Mouse (Mus musculus) naive thymus-derived CD4-positive, alpha-beta T cell, adult 2 months (primary cell): Measurements from ENCODE around the gene Ncam1.

Experiments used
- DNase-seq: peaks from one replicate; pipeline ENCODE4 v3.0.0-alpha.2; 2011; ENCODE audit warnings: low read depth

Gene Ncam1

GRCm38 (mm10) chr9:49621691-49622090 is 177.0 kb downstream of the Ncam1 start:
- DNase-seq = no peak

DNA sequence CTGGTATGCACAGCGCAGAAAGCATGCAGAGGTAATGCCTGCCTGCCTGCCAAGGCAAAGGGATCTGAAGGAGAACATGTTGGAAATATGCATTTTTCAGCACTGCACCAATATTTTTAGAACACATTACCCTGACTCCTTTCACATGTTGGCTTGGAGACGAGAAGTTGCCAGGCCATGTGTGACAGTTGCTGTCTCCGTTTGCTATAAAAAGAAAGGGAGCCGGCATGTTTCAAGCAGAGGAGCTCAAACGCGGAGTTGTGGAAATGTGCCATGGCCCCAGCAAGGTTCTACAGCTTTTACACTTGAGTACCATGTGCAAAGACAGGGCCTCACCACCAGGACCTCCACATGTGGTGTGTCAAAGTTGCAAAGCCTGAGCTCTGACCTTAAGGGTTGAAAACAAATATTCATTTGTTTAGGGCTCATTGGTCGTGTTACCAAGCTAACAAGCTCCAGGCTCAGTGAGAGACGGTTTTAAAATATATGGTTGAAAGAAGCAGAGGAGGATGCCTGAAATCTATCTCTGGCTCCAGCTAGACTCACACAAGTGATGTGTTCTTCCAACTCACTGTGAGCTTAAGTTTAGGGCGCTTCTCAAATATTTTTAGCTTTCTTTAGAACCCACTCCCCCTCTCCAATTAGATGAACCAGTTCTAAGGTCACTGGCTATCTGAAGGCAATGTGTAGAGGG is 179.9 kb downstream of the Ncam1 start:
- no peak for DNase-seq

DNA sequence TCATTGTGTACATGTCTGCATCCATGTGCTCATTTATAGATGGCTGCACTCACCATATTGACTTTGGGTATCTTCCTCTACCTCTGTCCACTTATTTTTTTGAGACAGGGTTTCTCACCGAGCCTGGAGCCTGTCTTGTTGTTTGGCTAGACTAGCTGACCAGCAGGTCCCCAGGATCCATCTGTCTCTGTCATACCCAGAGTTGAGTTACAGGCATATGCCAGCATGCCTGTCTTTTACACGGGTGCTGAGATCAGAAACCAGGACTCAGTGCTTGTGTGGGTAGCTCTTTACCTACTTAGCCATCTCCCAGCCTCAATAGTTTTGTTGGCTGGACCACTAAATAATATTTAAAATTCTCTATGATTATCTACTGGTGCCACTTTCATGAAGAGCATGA is 180.5 kb downstream of the Ncam1 start:
- no peak for DNase-seq

- no peak for DNase-seq
Observed at GRCm38 (mm10) chr9:49617216-49617615, 181.5 kb downstream of the Ncam1 start.

GRCm38 (mm10) chr9:49612387-49612786 is 186.3 kb downstream of the Ncam1 start:
- DNase-seq = no peak

- DNase-seq = no peak
Observed at GRCm38 (mm10) chr9:49608191-49608590, 190.5 kb downstream of the Ncam1 start.

DNA sequence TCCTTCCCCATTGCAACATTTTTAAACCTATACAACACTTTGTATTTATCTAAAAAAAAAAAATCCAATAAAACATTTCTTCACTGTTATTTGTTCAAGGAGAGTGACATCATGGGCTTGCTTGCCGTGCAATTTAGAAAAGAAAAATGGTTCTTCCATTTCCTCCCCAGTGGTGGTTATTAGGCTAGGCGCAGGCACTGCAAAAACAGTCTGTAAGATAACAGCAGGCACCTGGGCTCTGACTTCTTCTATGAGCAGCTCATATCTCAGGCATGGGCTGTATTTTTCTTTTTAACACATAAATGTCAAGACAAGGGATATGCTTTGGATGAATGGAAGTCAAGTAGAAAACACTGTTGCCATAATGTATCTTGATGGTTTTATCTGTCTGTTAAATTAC is 192.0 kb downstream of the Ncam1 start:
- DNase-seq = no peak

DNA sequence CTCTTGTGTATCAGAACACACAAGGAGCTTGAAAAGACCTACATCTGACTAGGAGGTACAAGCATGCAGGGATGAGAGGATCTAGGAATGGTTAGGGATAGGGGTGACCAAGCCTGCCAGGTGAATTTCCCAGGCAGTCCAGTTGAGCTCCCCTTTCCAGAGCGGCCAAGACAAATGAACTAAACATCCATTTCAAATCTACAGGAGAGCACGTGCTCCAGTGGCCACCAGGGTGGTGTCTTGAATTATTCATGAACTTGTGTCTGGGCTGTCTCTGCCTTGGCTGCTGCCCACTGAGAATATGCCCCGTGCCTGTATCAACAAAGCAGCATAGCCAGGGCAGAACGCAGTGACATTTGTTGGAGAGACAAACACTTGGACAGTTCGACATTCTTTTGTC is 192.4 kb downstream of the Ncam1 start:
- no peak for DNase-seq

- no peak for DNase-seq
Observed at GRCm38 (mm10) chr9:49605791-49606190, 192.9 kb downstream of the Ncam1 start.

- no peak for DNase-seq
Observed at GRCm38 (mm10) chr9:49605351-49605750, 193.4 kb downstream of the Ncam1 start.

- DNase-seq = no peak
Observed at GRCm38 (mm10) chr9:49601215-49601614, 197.5 kb downstream of the Ncam1 start.

- DNase-seq = no peak
Observed at GRCm38 (mm10) chr9:49595635-49596348, 202.9 kb downstream of the Ncam1 start.

DNA sequence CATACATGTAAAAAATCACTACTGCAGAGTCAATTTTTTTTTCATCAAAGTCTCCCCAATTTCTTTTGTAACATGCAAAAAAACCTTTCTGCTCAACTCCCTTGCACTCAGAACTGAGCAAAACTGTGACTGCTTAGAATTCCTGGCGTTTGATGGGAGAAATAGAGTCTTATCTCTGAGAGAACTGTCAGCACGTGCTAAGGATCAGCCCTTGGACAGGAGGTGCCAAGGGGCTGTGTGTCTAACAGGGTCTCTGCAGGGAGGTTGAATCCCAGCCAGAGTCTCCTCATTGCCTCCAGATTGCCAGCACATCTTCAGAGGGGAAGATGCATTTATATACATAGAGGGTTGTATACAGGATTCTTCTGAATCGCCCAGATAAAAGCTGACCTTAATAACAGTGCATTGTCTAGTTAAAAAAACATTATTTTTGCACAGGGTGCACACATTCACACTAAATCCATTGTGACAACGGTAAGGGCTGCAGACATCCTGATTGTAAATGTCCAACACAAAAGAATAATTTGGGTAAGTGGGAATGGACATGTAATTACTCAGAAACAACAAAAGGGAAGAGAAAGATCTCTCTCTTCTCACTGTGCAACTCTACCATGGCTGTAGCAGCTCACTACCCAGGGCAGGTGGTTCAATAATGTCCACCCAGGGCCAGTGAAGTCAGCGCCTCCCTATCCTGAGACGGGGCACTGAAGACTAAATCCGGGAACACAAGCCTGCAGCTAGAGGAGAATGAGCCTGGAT is 203.7 kb downstream of the Ncam1 start:
- DNase-seq = no peak

DNA sequence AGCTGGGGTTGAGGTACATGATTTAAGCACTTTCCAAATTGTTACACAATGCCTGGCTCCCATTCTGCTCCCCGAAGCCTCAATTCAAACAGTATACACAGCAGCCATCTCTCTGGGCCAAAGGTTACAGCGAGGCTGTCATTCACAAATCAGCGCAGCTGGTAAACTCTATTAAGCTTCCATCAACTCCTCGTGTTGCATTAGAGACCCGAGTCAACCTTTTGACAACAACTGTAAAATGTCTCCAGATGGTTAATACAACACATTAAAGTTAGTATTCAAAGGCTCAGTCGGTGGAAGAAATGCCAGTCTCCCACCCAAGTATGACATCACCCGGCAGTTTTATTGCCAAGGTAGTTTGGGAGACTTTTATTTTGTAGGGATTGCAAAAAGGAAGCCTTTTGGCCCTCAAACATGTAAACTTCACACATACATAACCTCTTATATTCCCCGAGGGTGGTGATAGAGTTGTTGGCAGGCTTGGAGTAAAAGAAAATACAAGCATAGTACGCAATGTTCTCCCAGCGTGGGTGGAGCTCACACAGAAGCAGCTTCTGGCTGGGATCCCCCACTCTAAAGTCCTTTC is 204.7 kb downstream of the Ncam1 start:
- no peak for DNase-seq

- DNase-seq = no peak
Observed at GRCm38 (mm10) chr9:49592006-49592405, 206.7 kb downstream of the Ncam1 start.

GRCm38 (mm10) chr9:49590261-49590660 is 208.5 kb downstream of the Ncam1 start:
- DNase-seq = no peak

DNA sequence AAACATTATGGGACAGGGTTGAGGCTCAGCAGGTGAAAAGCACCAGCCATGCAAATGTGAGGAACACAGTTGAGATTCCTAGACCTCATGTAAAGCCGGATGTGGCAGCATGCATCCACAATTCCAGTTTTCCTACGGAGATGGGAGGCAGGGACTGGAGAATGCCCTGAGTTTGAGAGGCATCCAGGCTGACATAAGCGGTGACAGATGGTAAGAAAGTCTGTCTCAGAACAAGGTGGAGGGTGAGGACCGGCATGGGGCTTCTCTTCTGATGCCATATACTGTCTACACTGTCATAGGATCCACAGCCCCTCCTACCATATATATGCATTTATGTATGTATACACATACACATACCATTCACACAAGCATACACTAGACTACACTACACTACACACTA is 221.6 kb downstream of the Ncam1 start:
- no peak for DNase-seq

DNA sequence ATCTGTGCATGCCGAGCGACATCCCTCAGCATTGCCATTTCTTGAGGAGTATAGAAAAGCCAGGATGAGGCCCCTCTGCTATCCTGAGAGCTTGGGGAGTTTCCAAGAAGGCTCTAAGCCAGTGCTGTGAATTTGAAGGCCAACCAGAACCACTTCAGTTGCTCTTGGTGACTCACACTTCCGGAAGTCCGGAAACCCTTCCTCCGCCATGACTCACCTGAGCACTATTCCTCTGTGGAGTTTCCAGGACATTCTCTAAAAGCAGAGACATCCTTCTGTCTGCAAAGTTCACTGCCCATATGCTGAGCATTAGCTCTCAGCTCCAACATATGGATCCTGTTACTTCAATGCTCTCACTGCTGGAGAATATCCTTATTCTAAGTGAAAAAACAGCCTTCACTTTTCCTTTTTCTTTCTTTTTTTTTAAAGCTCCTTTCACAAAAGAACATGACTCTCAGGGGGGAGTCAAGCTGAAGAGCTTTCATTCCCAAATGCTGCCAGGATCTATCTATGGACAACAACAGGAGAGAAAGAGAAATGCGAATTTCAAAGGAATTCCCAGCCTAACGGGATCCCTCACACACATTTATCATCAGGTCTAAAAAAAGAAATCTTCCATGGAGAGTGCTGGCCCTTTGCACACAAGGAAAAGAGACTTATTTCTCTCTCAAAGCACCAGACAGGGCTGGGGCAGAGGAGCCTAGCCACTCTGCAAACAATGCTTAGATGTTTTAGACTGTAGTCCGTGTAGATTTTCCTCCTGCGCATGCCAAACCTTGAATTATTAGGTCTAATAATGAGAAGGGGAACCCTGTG is 226.8 kb downstream of the Ncam1 start:
- no peak for DNase-seq

DNA sequence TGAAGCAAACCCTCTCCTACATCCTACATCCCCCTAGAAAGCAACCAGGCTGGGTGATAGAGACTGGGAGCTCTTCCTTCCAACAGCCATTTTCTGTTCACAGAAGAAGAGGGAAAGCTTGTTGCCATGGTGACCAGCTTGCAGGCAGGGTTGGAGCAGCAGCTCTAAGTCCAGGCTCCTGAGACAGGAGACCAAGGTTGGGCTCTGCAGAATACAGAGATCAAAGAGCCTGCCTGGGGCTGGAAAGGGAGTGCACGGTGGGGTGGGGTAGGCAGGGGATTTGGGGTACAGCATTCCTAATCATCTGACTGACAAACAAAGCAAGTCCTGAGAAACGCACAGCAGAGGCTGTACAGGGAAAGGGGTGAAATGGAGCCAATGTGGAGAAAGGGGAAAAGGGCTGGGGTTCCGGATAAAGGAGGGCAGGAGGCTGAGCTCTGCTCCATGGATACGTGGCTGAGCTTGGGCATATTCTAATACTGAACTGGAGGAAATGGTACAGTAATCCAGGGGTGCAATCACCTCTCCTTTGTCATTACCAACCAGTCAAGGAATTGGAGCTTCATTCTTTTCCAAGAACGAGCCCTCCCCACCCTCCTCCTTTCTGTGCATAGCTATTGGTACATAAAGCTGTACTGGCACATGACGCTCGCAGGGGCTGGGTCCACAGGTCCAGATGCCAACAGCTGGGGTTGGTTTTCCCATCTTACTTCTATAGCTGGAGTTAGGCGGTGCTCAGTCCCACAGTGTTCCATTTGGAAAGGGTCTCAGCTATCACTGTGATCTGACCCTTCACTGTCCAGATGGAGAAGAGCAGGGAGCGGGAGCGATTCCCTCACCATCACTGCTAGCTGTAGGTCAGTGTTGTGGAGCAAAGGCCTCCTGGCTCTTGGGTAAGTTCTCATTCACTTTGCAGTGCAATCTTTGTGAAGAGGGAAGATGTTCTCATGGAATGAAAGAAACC is 227.7 kb downstream of the Ncam1 start:
- no peak for DNase-seq

DNA sequence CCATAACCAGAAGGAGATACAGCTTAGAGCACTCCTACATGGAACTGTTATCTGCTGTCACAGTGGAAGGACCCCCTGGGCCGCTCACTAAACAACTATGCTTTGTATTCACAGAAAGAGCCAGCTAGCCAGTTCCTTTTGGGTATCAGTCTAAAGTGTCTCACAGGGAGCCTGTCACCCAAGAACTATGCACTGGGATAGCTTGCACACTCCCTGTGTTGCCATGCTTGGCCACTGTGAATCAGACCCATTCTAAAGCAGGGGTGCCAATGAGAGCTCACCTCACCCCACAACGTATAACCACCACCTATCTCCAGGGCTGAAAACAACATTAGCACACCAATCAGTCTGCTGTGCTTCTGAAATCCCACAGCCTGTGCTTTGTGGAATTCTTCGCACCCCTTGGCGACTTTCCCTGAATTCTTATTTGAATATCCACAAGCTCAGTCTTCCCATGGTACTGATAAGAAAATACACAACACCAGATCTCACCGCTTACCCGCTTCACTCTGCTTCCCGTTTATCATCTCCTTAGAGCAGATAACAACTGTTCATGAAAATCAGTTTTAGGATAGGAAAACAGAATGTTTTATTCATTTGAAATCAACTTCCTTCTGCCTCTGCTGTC is 228.6 kb downstream of the Ncam1 start:
- DNase-seq = no peak
